Mouse (Mus musculus): ENCODE measurements around the gene Adamts17. TPM values are rescaled to one million over a fixed set of nuclear protein-coding genes. Genes with fewer than 3 reads are reported as not detected.
A peak's percentile ranks its signal among the peaks of the same experiment; 100 is the strongest.

Adamts17 gene
- polyA plus RNA-seq, 1 experiment from 2014 or later: 4.7 TPM

- WGBS: 41% methylated on average over 6 of the region's 6 CpGs
- no peak overlapping the region for H3K27ac ChIP-seq
- ATAC-seq (ENCODE audit: low FRiP score, low read depth): no peak
- no peaks in the 10 kb centered on the region for H3K27me3 ChIP-seq (replicated peaks)
- H3K36me3 ChIP-seq: no peaks in the 10 kb centered on the region
- no peaks in the 10 kb centered on the region for H3K4me1 ChIP-seq
- H3K9ac ChIP-seq: no peak overlapping the region
- no peaks in the 10 kb centered on the region for H3K9me3 ChIP-seq
- H3K4me3 ChIP-seq: no peak overlapping the region
- H3K4me2 ChIP-seq (replicated peaks): no peak overlapping the region
These were observed 248.2 kb downstream of the Adamts17 start for GRCm38 (mm10) chr7:67087759-67088158.

- Histone ChIP-seq H3K36me3 (no peaks in the 10 kb centered on the region), H3K4me3 (no peak overlapping the region), H3K27ac (no peak overlapping the region), H3K27me3 (replicated peaks) (no peaks in the 10 kb centered on the region), H3K9ac (no peak overlapping the region), H3K9me3 (no peaks in the 10 kb centered on the region), H3K4me2 (replicated peaks) (no peak overlapping the region), H3K4me1 (no peaks in the 10 kb centered on the region)
- WGBS: 84% methylated on average over 2 of the region's 2 CpGs
- no peak for ATAC-seq (ENCODE audit: low FRiP score, low read depth)
These were observed 257.6 kb downstream of the Adamts17 start for GRCm38 (mm10) chr7:67097096-67097495.

GRCm38 (mm10) chr7:67101418-67101973 lies 262.0 kb downstream of the Adamts17 start:
- Histone ChIP-seq H3K4me2 (replicated peaks) (no peak overlapping the region), H3K9me3 (no peaks in the 10 kb centered on the region), H3K27me3 (replicated peaks) (no peaks in the 10 kb centered on the region), H3K4me1 (no peaks in the 10 kb centered on the region), H3K36me3 (no peaks in the 10 kb centered on the region), H3K27ac (no peak overlapping the region), H3K9ac (no peak overlapping the region), H3K4me3 (no peak overlapping the region)
- 82% methylated on average over 3 of the region's 3 CpGs for WGBS
- no peak for ATAC-seq (ENCODE audit: low FRiP score, low read depth)

GRCm38 (mm10) chr7:67110551-67111159 lies 271.1 kb downstream of the Adamts17 start:
- WGBS: 75% methylated on average over 12 of the region's 12 CpGs
- H3K27me3 ChIP-seq (replicated peaks): no peaks in the 10 kb centered on the region
- 0 out of 2 replicates have a peak, but pooled peaks cover 6% of the 10 kb centered on the region for H3K4me1 ChIP-seq
- no peak overlapping the region for H3K4me2 ChIP-seq (replicated peaks)
- no peaks in the 10 kb centered on the region for H3K36me3 ChIP-seq
- no peak overlapping the region for H3K4me3 ChIP-seq
- no peak overlapping the region for H3K9ac ChIP-seq
- no peaks in the 10 kb centered on the region for H3K9me3 ChIP-seq
- peak; percentile 71; the same call in 1 of the 2 replicates for ATAC-seq (ENCODE audit: low FRiP score, low read depth)
- H3K27ac ChIP-seq: no peak overlapping the region

- H3K4me2 ChIP-seq (replicated peaks): no peak overlapping the region
- no peak overlapping the region for H3K4me3 ChIP-seq
- H3K9me3 ChIP-seq: no peaks in the 10 kb centered on the region
- H3K4me1 ChIP-seq: 0 out of 2 replicates have a peak, but pooled peaks cover 6% of the 10 kb centered on the region
- H3K27me3 ChIP-seq (replicated peaks): no peaks in the 10 kb centered on the region
- WGBS: 71% methylated on average over 14 of the region's 14 CpGs
- H3K27ac ChIP-seq: no peak overlapping the region
- H3K36me3 ChIP-seq: no peaks in the 10 kb centered on the region
- ATAC-seq (ENCODE audit: low FRiP score, low read depth): no peak
- no peak overlapping the region for H3K9ac ChIP-seq
These were observed 273.1 kb downstream of the Adamts17 start for GRCm38 (mm10) chr7:67112495-67113216.

GRCm38 (mm10) chr7:67114056-67114455 lies 274.5 kb downstream of the Adamts17 start:
- Histone ChIP-seq H3K27me3 (replicated peaks) (no peaks in the 10 kb centered on the region), H3K27ac (no peak overlapping the region), H3K4me2 (replicated peaks) (no peak overlapping the region), H3K9ac (no peak overlapping the region), H3K4me1 (0 out of 2 replicates have a peak, but pooled peaks cover 6% of the 10 kb centered on the region), H3K4me3 (no peak overlapping the region), H3K9me3 (no peaks in the 10 kb centered on the region), H3K36me3 (no peaks in the 10 kb centered on the region)
- WGBS: 98% methylated on average over 3 of the region's 3 CpGs
- no peak for ATAC-seq (ENCODE audit: low FRiP score, low read depth)

GRCm38 (mm10) chr7:67115056-67115455 lies 275.5 kb downstream of the Adamts17 start:
- WGBS: 92% methylated on average over 3 of the region's 3 CpGs
- no peaks in the 10 kb centered on the region for H3K9me3 ChIP-seq
- H3K27ac ChIP-seq: no peak overlapping the region
- H3K4me2 ChIP-seq (replicated peaks): no peak overlapping the region
- no peak for ATAC-seq (ENCODE audit: low FRiP score, low read depth)
- no peaks in the 10 kb centered on the region for H3K27me3 ChIP-seq (replicated peaks)
- H3K4me3 ChIP-seq: no peak overlapping the region
- no peak overlapping the region for H3K9ac ChIP-seq
- no peaks in the 10 kb centered on the region for H3K36me3 ChIP-seq
- 0 out of 2 replicates have a peak, but pooled peaks cover 6% of the 10 kb centered on the region for H3K4me1 ChIP-seq

GRCm38 (mm10) chr7:67135140-67135539 lies 295.6 kb downstream of the Adamts17 start:
- H3K4me2 ChIP-seq (replicated peaks): no peak overlapping the region
- no peak overlapping the region for H3K27ac ChIP-seq
- no peaks in the 10 kb centered on the region for H3K9me3 ChIP-seq
- H3K36me3 ChIP-seq: no peaks in the 10 kb centered on the region
- no peak overlapping the region for H3K9ac ChIP-seq
- WGBS: 78% methylated on average over 2 of the region's 2 CpGs
- ATAC-seq (ENCODE audit: low FRiP score, low read depth): no peak
- no peaks in the 10 kb centered on the region for H3K27me3 ChIP-seq (replicated peaks)
- H3K4me1 ChIP-seq: no peaks in the 10 kb centered on the region
- H3K4me3 ChIP-seq: no peak overlapping the region

- H3K9me3 ChIP-seq: no peaks in the 10 kb centered on the region
- H3K27ac ChIP-seq: no peak overlapping the region
- H3K9ac ChIP-seq: no peak overlapping the region
- WGBS: 6% methylated on average over 11 of the region's 11 CpGs
- H3K36me3 ChIP-seq: no peaks in the 10 kb centered on the region
- no peaks in the 10 kb centered on the region for H3K27me3 ChIP-seq (replicated peaks)
- H3K4me2 ChIP-seq (replicated peaks): no peak overlapping the region
- no peak for ATAC-seq (ENCODE audit: low FRiP score, low read depth)
- H3K4me3 ChIP-seq: no peak overlapping the region
- H3K4me1 ChIP-seq: peaks cover 7% of the 10 kb centered on the region; the same call in 1 of the 2 replicates
These were observed 302.9 kb downstream of the Adamts17 start for GRCm38 (mm10) chr7:67142347-67143015.

- no peak for ATAC-seq (ENCODE audit: low FRiP score, low read depth)
- 79% methylated on average over 7 of the region's 7 CpGs for WGBS
- Histone ChIP-seq H3K27ac (no peak overlapping the region), H3K4me3 (no peak overlapping the region), H3K36me3 (no peaks in the 10 kb centered on the region), H3K4me2 (replicated peaks) (no peak overlapping the region), H3K9ac (no peak overlapping the region), H3K9me3 (no peaks in the 10 kb centered on the region), H3K4me1 (peaks cover 7% of the 10 kb centered on the region; the same call in 1 of the 2 replicates), H3K27me3 (replicated peaks) (no peaks in the 10 kb centered on the region)
These were observed 306.2 kb downstream of the Adamts17 start for GRCm38 (mm10) chr7:67145748-67146147.

- no peaks in the 10 kb centered on the region for H3K27me3 ChIP-seq (replicated peaks)
- H3K4me2 ChIP-seq (replicated peaks): no peak overlapping the region
- no peaks in the 10 kb centered on the region for H3K36me3 ChIP-seq
- H3K9me3 ChIP-seq: no peaks in the 10 kb centered on the region
- no peak overlapping the region for H3K9ac ChIP-seq
- 77% methylated on average over 6 of the region's 6 CpGs for WGBS
- H3K4me3 ChIP-seq: no peak overlapping the region
- ATAC-seq (ENCODE audit: low FRiP score, low read depth): no peak
- H3K4me1 ChIP-seq: peaks cover 7% of the 10 kb centered on the region; the same call in 1 of the 2 replicates
- H3K27ac ChIP-seq: no peak overlapping the region
These were observed 306.6 kb downstream of the Adamts17 start for GRCm38 (mm10) chr7:67146151-67146550.

GRCm38 (mm10) chr7:67149707-67150106 lies 310.2 kb downstream of the Adamts17 start:
- ATAC-seq (ENCODE audit: low FRiP score, low read depth): no peak
- H3K27me3 ChIP-seq (replicated peaks): no peaks in the 10 kb centered on the region
- WGBS: 95% methylated on average over 16 of the region's 16 CpGs
- no peaks in the 10 kb centered on the region for H3K9me3 ChIP-seq
- no peak overlapping the region for H3K9ac ChIP-seq
- no peak overlapping the region for H3K27ac ChIP-seq
- no peak overlapping the region for H3K4me3 ChIP-seq
- no peak overlapping the region for H3K4me2 ChIP-seq (replicated peaks)
- H3K36me3 ChIP-seq: no peaks in the 10 kb centered on the region
- H3K4me1 ChIP-seq: no peaks in the 10 kb centered on the region
